Mouse (Mus musculus) MEL (cell line): ENCODE measurements at regions not wholly inside any gene's neighbourhood (a gene's known extent, or its start where the extent isn't known, plus 50 kb on each side); places are given as distances from the start of the nearest gene placed in this dataset.

Experiments
- BHLHE40 ChIP-seq: IDR thresholded peaks from 2 replicates; pipeline ENCODE4 v1.6.1; 2012; ENCODE audit warnings: low read depth, mild to moderate bottlenecking, inconsistent platforms, low read length, improper control_type of control experiment, borderline replicate concordance
- CTCF ChIP-seq, 3 experiments: IDR thresholded peaks in 2 of 3; conservative IDR thresholded peaks in 1 of 3; 2 replicates each; pipeline ENCODE4 v1.5.1; 2011 to 2012; ENCODE audit warnings: low read length in 3 of 3, low read depth in 2 of 3, mild to moderate bottlenecking in 2 of 3, improper control_type of control experiment in 1 of 3, inconsistent platforms in 1 of 3, mixed read lengths in 1 of 3, moderate library complexity in 1 of 3; ENCODE audit not compliant: control insufficient read depth in 1 of 3, insufficient read depth in 1 of 3, poor library complexity in 1 of 3, severe bottlenecking in 1 of 3
- E2F4 ChIP-seq: IDR thresholded peaks from 2 replicates; pipeline ENCODE4 v1.6.1; 2011; ENCODE audit warnings: low read depth, low read length, improper control_type of control experiment, borderline replicate concordance
- EP300 ChIP-seq, 2 experiments: IDR thresholded peaks; 2 replicates each; pipeline ENCODE4 v1.6.1; 2011; ENCODE audit warnings: improper control_type of control experiment in 2 of 2, low read length in 2 of 2, low read depth in 1 of 2, mild to moderate bottlenecking in 1 of 2
- GATA1 ChIP-seq: IDR thresholded peaks from 2 replicates; pipeline ENCODE4 v1.6.1; 2011; ENCODE audit warnings: low read depth, low read length, improper control_type of control experiment
- MAX ChIP-seq: IDR thresholded peaks from 2 replicates; pipeline ENCODE4 v1.6.1; 2011; ENCODE audit warnings: low read length, improper control_type of control experiment
- POLR2A ChIP-seq, 2 experiments: IDR thresholded peaks; 2 replicates each; pipeline ENCODE4 v1.6.1; 2011 to 2012; ENCODE audit warnings: low read length in 2 of 2, mild to moderate bottlenecking in 2 of 2, control low read depth in 1 of 2, improper control_type of control experiment in 1 of 2, low read depth in 1 of 2, moderate library complexity in 1 of 2; ENCODE audit not compliant: control insufficient read depth in 1 of 2, insufficient read depth in 1 of 2, poor library complexity in 1 of 2
- RAD21 ChIP-seq: IDR thresholded peaks from 2 replicates; pipeline ENCODE4 v1.6.1; 2011; ENCODE audit warnings: mild to moderate bottlenecking, low read depth, low read length, improper control_type of control experiment
- RCOR1 ChIP-seq: IDR thresholded peaks from 2 replicates; pipeline ENCODE4 v1.6.1; 2012; ENCODE audit warnings: low read depth, mild to moderate bottlenecking, inconsistent platforms, low read length, improper control_type of control experiment
- USF1 ChIP-seq: IDR thresholded peaks from 2 replicates; pipeline ENCODE4 v1.6.1; 2014; ENCODE audit warnings: low read depth, mild to moderate bottlenecking, inconsistent platforms, low read length, improper control_type of control experiment, moderate library complexity
- ZKSCAN1 ChIP-seq: IDR thresholded peaks from 2 replicates; pipeline ENCODE4 v1.6.1; 2012; ENCODE audit warnings: low read depth, mild to moderate bottlenecking, inconsistent platforms, low read length, improper control_type of control experiment, moderate library complexity
- ZMIZ1 ChIP-seq: IDR thresholded peaks from 2 replicates; pipeline ENCODE4 v1.6.1; 2012; ENCODE audit warnings: low read depth, mild to moderate bottlenecking, inconsistent platforms, low read length, improper control_type of control experiment, moderate library complexity
- ZNF384 ChIP-seq: IDR thresholded peaks from 2 replicates; pipeline ENCODE4 v1.6.1; 2012; ENCODE audit warnings: low read depth, mild to moderate bottlenecking, inconsistent platforms, low read length, improper control_type of control experiment

GRCm38 (mm10) chr6:14195351-14195750 is 324.0 kb upstream of the 2610001J05Rik start:
- TF ChIP-seq CTCF (IDR thresholded peaks at IDR 0.05 in 2 of 3, conservative IDR thresholded peaks at IDR 0.05 in 1 of 3; ENCODE audit: control insufficient read depth in 1 of 3, insufficient read depth in 1 of 3, low read depth in 2 of 3, low read length in 3 of 3, poor library complexity in 1 of 3, severe bottlenecking in 1 of 3) = no peak
- TF ChIP-seq POLR2A (IDR thresholded peaks at IDR 0.05; ENCODE audit: control insufficient read depth in 1 of 2, insufficient read depth in 1 of 2, low read depth in 1 of 2, low read length in 2 of 2, poor library complexity in 1 of 2) = no peak
- no peak for TF ChIP-seq EP300 (IDR thresholded peaks at IDR 0.05; ENCODE audit: low read depth in 1 of 2, low read length in 2 of 2)
- TF ChIP-seq RAD21 = no peak
- no peak for TF ChIP-seq ZNF384
- TF ChIP-seq USF1 = no peak
- TF ChIP-seq E2F4 = no peak
- no peak for TF ChIP-seq ZMIZ1
- TF ChIP-seq MAX = no peak
- TF ChIP-seq BHLHE40 = no peak
- no peak for TF ChIP-seq GATA1
- TF ChIP-seq ZKSCAN1 = no peak
- no peak for TF ChIP-seq RCOR1
